Mouse (Mus musculus): ENCODE results near the gene Lcn12. TPM values are rescaled to one million over a fixed set of nuclear protein-coding genes. Genes with fewer than 3 reads are reported as not detected.

Lcn12 gene
- total RNA-seq, 2 experiments from 2014 or later = not detected

- intact Hi-C loops (cut with DNase I) = no loop called here
- DNase-seq (ENCODE audit: extremely low spot score in 1 of 2, low spot score in 2 of 2) = no peak
- no peak for TF ChIP-seq CTCF (IDR thresholded peaks at IDR 0.05)
- no peak overlapping the region for H3K27ac ChIP-seq
- no peak overlapping the region for H3K4me3 ChIP-seq
Observed at GRCm38 (mm10) chr2:25504538-25504937, 10.8 kb upstream of the Lcn12 start.

GRCm38 (mm10) chr2:25502726-25503125 is 9.0 kb upstream of the Lcn12 start:
- no peak for DNase-seq (ENCODE audit: extremely low spot score in 1 of 2, low spot score in 2 of 2)
- intact Hi-C loops (cut with DNase I) = no loop called here
- Histone ChIP-seq H3K27ac (no peak overlapping the region), H3K4me3 (no peak overlapping the region)
- no peak for TF ChIP-seq CTCF (IDR thresholded peaks at IDR 0.05)

GRCm38 (mm10) chr2:25501593-25502486 is 8.1 kb upstream of the Lcn12 start, which contains the start of gene C8g:
Gene C8g, minus strand, starts transcription at chr2:25501719.
- Histone ChIP-seq H3K27ac (peak within 1 kb of the TSS; percentile 92), H3K4me3 (peak within 1 kb of the TSS; percentile 76)
- TF ChIP-seq CTCF (IDR thresholded peaks at IDR 0.05) = no peak; the same call in 1 of the 2 replicates
- intact Hi-C loops (cut with DNase I) = loop anchor here (2.0 kb wide), 2 partner anchors 41 to 73 kb away; partner anchors contain the start of genes Abca2 and Paxx
- no peak for DNase-seq (ENCODE audit: extremely low spot score in 1 of 2, low spot score in 2 of 2)

- peak; percentile 72 to 84 for DNase-seq (ENCODE audit: extremely low spot score in 1 of 2, low spot score in 2 of 2)
- no peak for TF ChIP-seq CTCF (IDR thresholded peaks at IDR 0.05)
- peak within 1 kb of the TSS; percentile 92 for H3K27ac ChIP-seq
- intact Hi-C loops (cut with DNase I) = loop anchor here (2.0 kb wide), 2 partner anchors 40 to 72 kb away; partner anchors contain the start of genes Abca2 and Paxx
- H3K4me3 ChIP-seq = peak within 1 kb of the TSS; percentile 76
Observed at GRCm38 (mm10) chr2:25500576-25501405, 7.1 kb upstream of the Lcn12 start, which contains the start of gene Fbxw5. Gene Fbxw5, plus strand, starts transcription at chr2:25500750.

GRCm38 (mm10) chr2:25500071-25500575 is 6.4 kb upstream of the Lcn12 start:
- H3K27ac ChIP-seq = peak overlapping the region; percentile 82
- intact Hi-C loops (cut with DNase I) = loop anchor here (2.0 kb wide), 2 partner anchors 39 to 71 kb away; partner anchors contain the start of genes Abca2 and Paxx

GRCm38 (mm10) chr2:25498622-25499478 is 5.1 kb upstream of the Lcn12 start:
- no peak; the same call in 1 of the 2 replicates for TF ChIP-seq CTCF (IDR thresholded peaks at IDR 0.05)
- Histone ChIP-seq H3K4me3 (no peak overlapping the region), H3K27ac (no peak overlapping the region)
- no peak for DNase-seq (ENCODE audit: extremely low spot score in 1 of 2, low spot score in 2 of 2)
- intact Hi-C loops (cut with DNase I) = no loop called here

More at GRCm38 (mm10) chr2:25500071-25500575, 6.4 kb upstream of the Lcn12 start:
- peak overlapping the region; percentile 76 for H3K4me3 ChIP-seq
- TF ChIP-seq CTCF (IDR thresholded peaks at IDR 0.05) = no peak
- DNase-seq (ENCODE audit: extremely low spot score in 1 of 2, low spot score in 2 of 2) = no peak

GRCm38 (mm10) chr2:25497846-25498575 is 4.3 kb upstream of the Lcn12 start:
- H3K27ac ChIP-seq = no peak overlapping the region
- no peak for DNase-seq (ENCODE audit: extremely low spot score in 1 of 2, low spot score in 2 of 2)
- no peak for TF ChIP-seq CTCF (IDR thresholded peaks at IDR 0.05)
- no peak overlapping the region for H3K4me3 ChIP-seq
- intact Hi-C loops (cut with DNase I) = no loop called here

- intact Hi-C loops (cut with DNase I) = no loop called here
- DNase-seq (ENCODE audit: extremely low spot score in 1 of 2, low spot score in 2 of 2) = no peak
- Histone ChIP-seq H3K4me3 (no peak overlapping the region), H3K27ac (no peak overlapping the region)
- TF ChIP-seq CTCF (IDR thresholded peaks at IDR 0.05) = peak; percentile 61
Observed at GRCm38 (mm10) chr2:25496462-25496861, 2.8 kb upstream of the Lcn12 start.

GRCm38 (mm10) chr2:25492988-25493387 is 723 bp downstream of the Lcn12 start:
- Histone ChIP-seq H3K4me3 (no peak overlapping the region), H3K27ac (no peak overlapping the region)
- intact Hi-C loops (cut with DNase I) = no loop called here
- no peak for DNase-seq (ENCODE audit: extremely low spot score in 1 of 2, low spot score in 2 of 2)
- TF ChIP-seq CTCF (IDR thresholded peaks at IDR 0.05) = no peak

GRCm38 (mm10) chr2:25488671-25489068 is 5.0 kb downstream of the Lcn12 start:
- DNase-seq (ENCODE audit: extremely low spot score in 1 of 2, low spot score in 2 of 2) = no peak
- TF ChIP-seq CTCF (IDR thresholded peaks at IDR 0.05) = no peak
- Histone ChIP-seq H3K27ac (no peak overlapping the region), H3K4me3 (no peak overlapping the region)
- intact Hi-C loops (cut with DNase I) = no loop called here

Measured in left cerebral cortex, adult 2 months (tissue).